Mouse (Mus musculus) lung, postnatal 0 days (tissue): ENCODE measurements at regions not wholly inside any gene's neighbourhood (a gene's known extent, or its start where the extent isn't known, plus 50 kb on each side); places are given as distances from the start of the nearest gene placed in this dataset.

Experiments
- ATAC-seq: fragments of 200-750 bp; cut with Nextera tagmentation; 2 replicates; pipeline ENCODE4 v1.8.0; 2017; ENCODE audit warnings: moderate library complexity
- DNase-seq: peaks from one replicate; pipeline ENCODE4 v3.0.0-alpha.2; 2016; ENCODE audit warnings: low spot score
- H3K27ac ChIP-seq: fragments of 300-500 bp; sonication (generic); 2 replicates; pipeline ENCODE4 v1.5.1; 2014; ENCODE audit warnings: antibody characterized with exemption, mild to moderate bottlenecking, low read length, mixed read lengths
- H3K27me3 ChIP-seq: fragments of 300-500 bp; sonication (generic); replicated peaks from 2 replicates; pipeline ENCODE4 v1.6.1; 2014; ENCODE audit warnings: low read length, mixed read lengths; ENCODE audit not compliant: insufficient read depth
- H3K36me3 ChIP-seq: fragments of 300-500 bp; sonication (generic); 2 replicates; pipeline ENCODE4 v1.6.1; 2014; ENCODE audit warnings: low read length, mixed read lengths; ENCODE audit not compliant: insufficient read depth
- H3K4me1 ChIP-seq: fragments of 300-500 bp; sonication (generic); 2 replicates; pipeline ENCODE4 v1.6.1; 2014; ENCODE audit warnings: antibody characterized with exemption, low read depth, low read length, mixed read lengths; ENCODE audit not compliant: insufficient read depth
- H3K4me2 ChIP-seq: fragments of 300-500 bp; sonication (generic); replicated peaks from 2 replicates; pipeline ENCODE4 v1.6.1; 2014; ENCODE audit warnings: low read depth, mild to moderate bottlenecking, low read length, moderate library complexity, mixed read lengths
- H3K4me3 ChIP-seq: fragments of 300-500 bp; sonication (generic); 2 replicates; pipeline ENCODE4 v1.5.1; 2014; ENCODE audit warnings: low read depth, low read length
- H3K9ac ChIP-seq: fragments of 300-500 bp; sonication (generic); replicated peaks from 2 replicates; pipeline ENCODE4 v1.6.1; 2014; ENCODE audit warnings: low read depth, mild to moderate bottlenecking
- H3K9me3 ChIP-seq: fragments of 300-500 bp; sonication (generic); 2 replicates; pipeline ENCODE4 v1.6.1; 2016; ENCODE audit warnings: low read length, mixed read lengths
- CTCF ChIP-seq: IDR thresholded peaks from 2 replicates; pipeline ENCODE4 v1.5.1; 2016; ENCODE audit warnings: antibody characterized with exemption, mild to moderate bottlenecking
- EP300 ChIP-seq: IDR thresholded peaks from 2 replicates; pipeline ENCODE4 v1.6.1; 2016; ENCODE audit warnings: antibody characterized with exemption, mild to moderate bottlenecking, control low read depth
- WGBS: fragments of 180-500 bp; shearing (Covaris S2); extraction: QIAGEN DNeasy Blood & Tissue Kit; methylation state at CpG from one replicate; pipeline ENCODE4 v1.1.7; 2014; 5-methylcytosine and 5-hydroxymethylcytosine counted together

DNA sequence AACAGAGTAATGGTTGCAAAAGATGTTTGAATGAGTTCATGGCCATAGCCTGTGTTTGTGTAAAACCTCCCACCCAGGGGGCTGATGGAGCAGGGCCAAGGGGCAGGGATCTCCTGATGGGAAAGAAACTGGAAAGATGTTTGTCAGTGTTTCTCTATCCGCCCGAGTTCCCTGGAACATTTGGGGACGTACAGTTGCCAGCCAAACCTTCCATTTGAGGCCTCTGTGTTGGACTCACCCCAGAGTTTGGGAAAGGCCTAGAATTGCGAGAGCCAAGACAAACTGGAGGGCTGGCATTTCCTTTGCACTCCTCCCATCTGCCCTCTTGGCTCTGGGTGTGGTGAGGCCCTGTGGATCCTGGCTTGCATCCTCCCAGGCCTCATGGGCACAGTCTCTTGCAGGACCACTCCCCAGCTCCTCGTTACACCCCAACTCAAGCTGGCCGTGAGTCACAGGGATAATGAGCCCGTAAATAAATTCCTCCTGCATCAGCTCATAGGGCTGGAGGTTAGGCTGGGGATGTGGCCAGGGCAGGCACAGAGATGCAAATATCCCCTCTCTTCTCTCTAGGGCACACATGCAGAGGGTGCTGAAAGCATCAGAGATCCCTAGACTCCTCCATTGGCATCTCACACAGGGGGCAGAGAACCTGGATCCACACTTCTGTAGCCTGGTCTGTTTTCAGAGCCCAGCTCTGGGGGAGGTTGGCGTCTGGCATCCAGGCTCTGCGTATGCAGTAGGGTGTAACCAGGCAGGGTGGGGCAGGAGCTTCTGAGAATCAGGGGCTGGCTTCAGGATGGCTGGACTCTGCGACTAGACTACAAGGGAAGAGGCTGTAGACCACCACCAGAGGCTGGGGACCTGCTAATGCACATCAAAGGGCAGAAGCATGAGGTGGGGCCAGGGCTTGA lies 306.7 kb downstream of the Rps24 start:
- no peak overlapping the region for H3K9ac ChIP-seq
- no peaks in the 10 kb centered on the region for H3K4me1 ChIP-seq
- no peak overlapping the region; the same call in 1 of the 2 replicates for H3K27ac ChIP-seq
- no peaks in the 10 kb centered on the region for H3K9me3 ChIP-seq
- TF ChIP-seq EP300 (peak; percentile 46; the same call in 1 of the 2 replicates), CTCF (no peak)
- peak; percentile 36 for DNase-seq
- no peak overlapping the region for H3K4me3 ChIP-seq
- no peaks in the 10 kb centered on the region for H3K27me3 ChIP-seq
- 50% methylated on average over 10 of the region's 10 CpGs for WGBS
- ATAC-seq, result peak; percentile 73
- H3K36me3 ChIP-seq, result no peaks in the 10 kb centered on the region
- no peak overlapping the region for H3K4me2 ChIP-seq

DNA sequence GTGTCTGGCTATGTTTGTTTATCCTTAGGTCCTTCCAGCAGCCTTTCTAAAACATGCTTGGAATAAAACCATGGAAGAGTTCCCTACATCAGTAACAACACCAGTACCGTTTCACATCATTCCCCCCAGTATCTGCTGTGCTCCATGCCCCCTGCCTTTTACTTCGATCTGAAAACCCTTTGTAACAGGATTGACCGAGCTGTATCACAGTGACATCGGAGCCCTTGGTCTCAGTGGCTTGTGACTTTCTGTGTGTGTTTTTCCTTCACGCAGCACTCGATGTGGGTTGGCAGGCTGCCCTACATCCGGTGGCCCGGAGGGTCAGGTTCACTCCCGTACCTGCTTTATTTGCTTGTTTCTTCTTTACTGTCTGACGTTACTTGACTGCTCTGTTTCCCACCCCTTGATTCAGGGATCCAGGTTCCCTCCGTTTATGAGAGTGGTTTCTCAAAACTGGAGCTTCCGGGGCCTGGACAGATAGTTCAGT lies 307.5 kb downstream of the Rps24 start:
- Histone ChIP-seq H3K27ac (no peak overlapping the region; the same call in 1 of the 2 replicates), H3K4me2 (no peak overlapping the region), H3K27me3 (no peaks in the 10 kb centered on the region), H3K36me3 (no peaks in the 10 kb centered on the region), H3K4me3 (no peak overlapping the region), H3K9ac (no peak overlapping the region), H3K9me3 (no peaks in the 10 kb centered on the region), H3K4me1 (no peaks in the 10 kb centered on the region)
- ATAC-seq, result no peak
- WGBS, result 33% methylated on average over 12 of the region's 12 CpGs
- TF ChIP-seq CTCF (no peak), EP300 (no peak)
- no peak for DNase-seq

DNA sequence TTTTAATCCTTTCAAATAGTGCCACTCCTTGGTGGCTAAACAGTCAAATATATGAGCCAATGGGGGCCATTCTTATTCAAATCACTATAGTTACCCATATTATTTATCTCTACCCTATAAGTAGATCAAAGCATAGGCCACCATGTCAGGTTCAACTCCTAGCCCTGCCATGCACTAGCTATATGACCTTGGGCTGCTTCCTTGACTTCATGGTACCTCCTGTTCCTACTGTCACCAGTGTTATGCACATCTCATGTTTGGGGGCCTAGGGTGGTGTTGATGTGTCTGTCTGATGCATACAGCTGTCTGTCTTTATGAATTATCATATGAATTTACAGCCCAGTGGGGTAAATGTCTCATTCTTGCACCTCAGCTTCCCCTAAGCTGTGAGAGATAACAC lies 310.6 kb downstream of the Rps24 start:
- TF ChIP-seq CTCF (no peak), EP300 (no peak)
- ATAC-seq, result no peak

DNA sequence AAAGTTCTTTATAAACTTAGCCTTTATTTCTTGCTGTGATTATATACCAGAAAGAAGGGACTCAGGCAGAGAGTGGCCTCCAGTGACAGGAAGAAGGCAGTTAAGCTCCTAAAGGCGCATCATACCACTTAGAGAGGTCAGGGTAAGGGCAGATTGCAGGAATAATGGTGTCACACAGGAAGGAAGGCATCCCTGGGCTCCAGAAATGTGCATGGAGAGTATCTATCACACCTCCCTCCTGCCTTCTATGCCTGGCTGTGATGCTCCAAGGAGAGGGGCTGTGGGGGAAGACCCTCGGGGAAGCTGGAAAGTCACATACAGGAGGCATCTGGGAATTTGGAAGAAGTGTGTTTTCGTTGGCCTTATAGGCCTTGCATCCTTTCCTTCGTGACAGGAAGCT lies 311.1 kb downstream of the Rps24 start:
- no peak overlapping the region for H3K4me3 ChIP-seq

More for the DNA sequence above, 310.6 kb downstream of the Rps24 start:
- Histone ChIP-seq H3K27ac (no peak overlapping the region), H3K9me3 (no peaks in the 10 kb centered on the region), H3K4me2 (no peak overlapping the region), H3K4me1 (no peaks in the 10 kb centered on the region), H3K36me3 (no peaks in the 10 kb centered on the region), H3K9ac (no peak overlapping the region), H3K27me3 (no peaks in the 10 kb centered on the region), H3K4me3 (no peak overlapping the region)
- no peak for DNase-seq

DNA sequence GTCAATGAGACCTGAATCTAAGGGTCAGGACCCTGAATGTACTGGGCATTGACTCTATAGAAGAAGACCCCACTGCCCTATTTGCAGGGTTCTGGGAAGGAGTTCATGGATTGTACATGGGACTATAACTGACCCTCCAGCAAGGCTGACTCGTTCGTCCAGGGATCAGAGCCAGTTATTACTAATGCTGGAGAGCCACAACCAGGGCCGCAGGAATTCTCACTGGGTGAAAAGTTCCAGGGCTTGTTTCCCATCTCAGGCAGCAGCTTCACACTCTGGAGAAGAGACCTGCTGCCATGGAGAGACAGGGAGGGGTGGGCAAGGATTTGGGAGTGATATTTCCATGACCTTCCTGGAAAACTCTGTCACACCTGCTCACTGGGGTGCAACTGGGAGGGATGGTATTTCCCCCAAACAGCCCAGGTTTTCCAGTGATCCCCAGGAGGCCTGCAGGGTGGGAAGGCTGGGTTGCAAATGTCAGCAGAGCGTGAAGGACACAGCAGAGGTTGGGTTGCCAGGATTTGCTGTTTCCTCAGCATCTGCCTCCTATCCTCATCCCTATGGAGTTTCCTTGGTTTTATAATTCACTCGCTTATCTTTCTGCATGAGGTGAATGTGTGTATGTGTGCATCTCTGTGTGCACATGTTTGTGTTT lies 316.2 kb downstream of the Rps24 start:
- H3K4me3 ChIP-seq, result no peak overlapping the region
- H3K27ac ChIP-seq, result no peak overlapping the region
- no peaks in the 10 kb centered on the region for H3K36me3 ChIP-seq
- 76% methylated on average over 5 of the region's 5 CpGs for whole genome bisulfite sequencing
- no peaks in the 10 kb centered on the region for H3K27me3 ChIP-seq
- no peak for DNase-seq
- no peak overlapping the region for H3K4me2 ChIP-seq
- no peak overlapping the region for H3K9ac ChIP-seq
- no peak for TF ChIP-seq CTCF
- no peak for TF ChIP-seq EP300
- H3K9me3 ChIP-seq, result no peaks in the 10 kb centered on the region
- H3K4me1 ChIP-seq, result no peaks in the 10 kb centered on the region
- ATAC-seq, result no peak

More for the DNA sequence above, 311.1 kb downstream of the Rps24 start:
- H3K4me1 ChIP-seq, result no peaks in the 10 kb centered on the region
- H3K27ac ChIP-seq, result no peak overlapping the region
- no peaks in the 10 kb centered on the region for H3K9me3 ChIP-seq
- H3K36me3 ChIP-seq, result no peaks in the 10 kb centered on the region
- TF ChIP-seq CTCF (no peak), EP300 (no peak)
- no peak overlapping the region for H3K9ac ChIP-seq
- no peak overlapping the region for H3K4me2 ChIP-seq
- 55% methylated on average over 4 of the region's 4 CpGs for WGBS
- ATAC-seq, result no peak
- no peaks in the 10 kb centered on the region for H3K27me3 ChIP-seq
- no peak for DNase-seq

DNA sequence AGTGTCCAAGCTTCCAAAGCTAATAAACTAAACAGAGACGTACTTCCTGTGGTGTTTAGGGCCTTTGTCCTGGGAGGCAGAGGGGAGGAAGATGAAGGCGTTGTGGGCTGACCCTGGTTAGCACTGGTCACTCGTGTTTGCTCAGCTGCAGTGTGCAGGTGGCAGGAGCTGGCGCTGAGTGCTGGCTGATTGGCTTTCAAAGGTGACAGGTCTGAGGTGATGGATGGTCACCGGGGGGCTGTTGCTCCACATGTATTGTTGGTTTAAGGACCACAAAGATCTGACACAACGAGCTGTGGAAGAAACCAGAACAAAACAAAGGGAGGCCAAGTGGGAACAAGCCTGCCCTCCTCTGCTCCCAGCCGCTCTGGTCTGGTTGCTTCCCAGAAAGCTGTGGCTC lies 320.1 kb downstream of the Rps24 start:
- Histone ChIP-seq H3K9ac (no peak overlapping the region), H3K9me3 (no peaks in the 10 kb centered on the region), H3K4me1 (no peaks in the 10 kb centered on the region), H3K4me3 (no peak overlapping the region), H3K36me3 (no peaks in the 10 kb centered on the region), H3K4me2 (no peak overlapping the region), H3K27me3 (no peaks in the 10 kb centered on the region), H3K27ac (no peak overlapping the region)
- TF ChIP-seq CTCF, result no peak
- TF ChIP-seq EP300, result peak; percentile 44; the same call in 1 of the 2 replicates
- 11% methylated on average over 7 of the region's 7 CpGs for WGBS
- ATAC-seq, result peak; percentile 44; the same call in 1 of the 2 replicates
- DNase-seq, result peak; percentile 14
